Mouse (Mus musculus): ENCODE data around the gene Tom1l1.
"Not testable (repeated sequence)": the region's sequence is repeated elsewhere in the genome, so short reads cannot be mapped to it uniquely, and the experiment has no call there.

DNA sequence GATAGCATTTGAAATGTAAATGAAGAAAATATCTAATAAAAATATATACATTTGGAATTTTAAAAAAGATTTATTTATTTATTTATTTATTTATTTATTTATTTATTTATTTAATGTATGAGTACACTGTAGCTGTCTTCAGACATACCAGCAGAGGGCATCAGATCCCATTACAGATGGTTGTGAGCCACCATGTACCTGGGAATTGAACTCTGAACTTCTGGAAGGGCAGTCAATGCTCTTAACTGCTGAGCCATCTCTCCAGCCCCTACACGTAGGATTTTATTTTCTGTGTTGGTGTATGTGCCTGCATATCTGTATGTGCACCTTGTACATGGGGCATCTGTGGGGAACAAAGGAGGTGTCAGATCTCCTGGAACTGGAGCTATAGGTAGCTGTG lies 19.0 kb upstream of the Tom1l1 start:
- not testable (repeated sequence) for TF ChIP-seq POLR2A (IDR thresholded peaks at IDR 0.05; ENCODE audit: borderline replicate concordance, control insufficient read depth, low read depth, low read length); CTCF (IDR thresholded peaks at IDR 0.05; ENCODE audit: control insufficient read depth, insufficient read depth, low read length)

All from bone marrow, adult 2 months (tissue).